Mouse (Mus musculus) brain, embryonic 14.5 days (tissue): ENCODE results near the gene Ksr2.

Experiments used
- CTCF ChIP-seq: fragments of 200-500 bp; IDR thresholded peaks from 2 replicates; pipeline ENCODE4 v1.5.1; 2012; ENCODE audit warnings: inconsistent platforms, mild to moderate bottlenecking, moderate library complexity, borderline replicate concordance; ENCODE audit not compliant: insufficient read depth, insufficient read length; ENCODE audit errors: extremely low read depth
- POLR2A ChIP-seq: fragments of 200-500 bp; IDR thresholded peaks from 2 replicates; pipeline ENCODE4 v1.6.1; 2012; ENCODE audit warnings: mild to moderate bottlenecking, inconsistent platforms, borderline replicate concordance; ENCODE audit not compliant: poor library complexity, insufficient read depth, insufficient read length, severe bottlenecking; ENCODE audit errors: extremely low read depth

GRCm38 (mm10) chr5:117667314-117667713 is 253.5 kb downstream of the Ksr2 start:
- TF ChIP-seq CTCF = no peak
- no peak for TF ChIP-seq POLR2A
